Mouse (Mus musculus): Measurements from ENCODE around the gene Gm20075.
A peak's percentile ranks its signal among the peaks of the same experiment; 100 is the strongest.
"Not testable (repeated sequence)": the region's sequence is repeated elsewhere in the genome, so short reads cannot be mapped to it uniquely, and the experiment has no call there.

The Gm20075 gene

DNA sequence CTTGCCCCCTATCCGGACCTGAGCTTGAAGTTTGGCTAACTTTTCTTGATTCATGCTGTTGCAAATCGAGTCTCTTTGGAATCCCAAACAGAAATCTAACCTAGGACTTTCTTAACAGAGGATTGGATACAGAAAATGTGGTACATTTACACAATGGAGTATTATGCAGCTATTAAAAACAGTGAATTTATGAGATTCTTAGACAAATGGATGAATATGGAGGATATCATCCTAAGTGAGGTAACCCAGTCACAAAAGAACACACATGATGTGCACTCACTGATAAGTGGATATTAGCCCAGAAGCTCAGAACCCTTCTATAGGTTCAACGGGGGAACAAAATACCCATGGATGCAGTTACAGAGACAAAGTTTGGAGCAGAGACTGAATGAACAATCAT, at the start of gene Gm20075:
TSS of gene Gm20075 (minus strand) at position 101 of the 400 bp plus-strand sequence.
- not testable (repeated sequence) for DNase-seq (ENCODE audit: low spot score in 2 of 2)

DNA sequence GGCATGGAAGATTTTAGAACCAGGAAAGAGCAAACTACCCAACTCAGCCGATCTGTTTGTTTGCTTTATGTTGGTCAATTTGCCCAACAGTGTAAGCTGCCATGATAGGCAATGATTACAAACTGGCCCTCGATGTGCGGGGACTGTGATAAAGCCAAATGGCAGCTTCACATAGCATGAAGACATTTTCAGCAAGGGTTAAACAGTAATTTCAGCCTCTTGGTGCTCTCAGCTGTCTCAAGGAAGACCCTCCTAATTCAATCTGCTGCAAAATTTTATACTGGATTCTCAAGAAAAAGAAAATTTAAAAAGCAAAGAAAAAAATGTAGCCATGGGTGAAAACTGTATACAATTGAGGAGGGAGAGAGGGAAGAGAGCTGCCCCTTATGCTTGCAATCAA, 47.9 kb upstream of the Gm20075 start:
- DNase-seq (ENCODE audit: low spot score in 2 of 2) = no peak

DNA sequence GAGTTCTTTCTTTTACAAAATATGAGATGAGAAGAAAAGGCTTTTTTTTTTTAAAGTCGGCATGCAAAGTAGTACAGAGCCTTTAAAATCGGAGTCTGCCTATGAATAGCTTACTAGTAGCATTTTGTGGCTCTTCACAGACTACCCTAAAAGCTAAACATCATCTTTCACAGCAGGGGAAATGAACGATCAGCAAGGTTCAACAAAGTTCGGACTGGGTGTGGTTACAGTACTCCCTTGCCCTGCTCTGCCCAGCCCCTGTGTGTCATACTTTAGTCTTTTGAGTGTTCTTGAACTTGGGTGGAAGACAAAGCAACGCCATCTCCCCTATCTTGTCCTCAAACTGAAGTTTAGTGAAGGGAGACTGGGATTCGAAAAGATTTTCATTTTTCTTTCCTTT, 45.5 kb upstream of the Gm20075 start:
- no peak for DNase-seq (ENCODE audit: low spot score in 2 of 2)

DNA sequence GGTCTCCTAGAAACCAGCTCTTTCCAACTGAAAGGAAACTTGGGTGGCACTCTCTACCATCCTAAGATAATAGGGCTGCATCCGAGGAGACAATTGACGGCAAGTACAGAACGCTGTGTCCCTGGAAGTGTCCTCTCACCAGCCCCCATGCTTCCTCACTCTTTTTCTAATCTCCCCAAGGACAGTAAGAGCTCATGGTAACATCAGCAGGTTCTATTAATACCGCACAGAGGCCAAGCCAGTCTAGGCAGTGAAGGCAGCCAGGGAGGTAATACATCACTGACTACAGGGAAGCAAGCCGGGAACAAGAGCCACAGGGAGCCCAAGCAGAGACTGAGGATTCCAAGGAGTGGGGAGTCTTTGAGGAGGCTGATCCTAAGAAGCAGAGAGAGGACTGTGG, 43.8 kb upstream of the Gm20075 start:
- DNase-seq (ENCODE audit: low spot score in 2 of 2) = no peak

DNA sequence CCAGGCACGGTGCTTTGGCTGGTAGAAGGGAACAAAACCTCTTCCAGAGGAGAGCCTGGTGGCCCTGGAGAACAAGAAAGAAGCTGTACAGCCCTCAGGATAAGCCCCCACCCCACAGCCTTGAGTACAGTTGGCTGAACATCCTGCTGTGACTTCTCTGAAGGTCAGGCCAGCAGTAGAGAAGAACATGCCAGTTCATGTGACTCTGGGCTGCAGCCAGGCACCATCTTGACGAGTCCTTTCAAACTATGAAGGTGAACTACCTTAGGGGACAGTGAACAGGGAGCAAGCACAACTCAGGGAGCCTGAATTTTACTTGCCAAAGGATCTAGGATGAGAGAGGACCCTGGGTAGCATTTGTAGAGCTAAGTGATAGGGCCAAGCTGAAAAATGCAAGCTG, 31.5 kb upstream of the Gm20075 start:
- no peak for DNase-seq (ENCODE audit: low spot score in 2 of 2)

DNA sequence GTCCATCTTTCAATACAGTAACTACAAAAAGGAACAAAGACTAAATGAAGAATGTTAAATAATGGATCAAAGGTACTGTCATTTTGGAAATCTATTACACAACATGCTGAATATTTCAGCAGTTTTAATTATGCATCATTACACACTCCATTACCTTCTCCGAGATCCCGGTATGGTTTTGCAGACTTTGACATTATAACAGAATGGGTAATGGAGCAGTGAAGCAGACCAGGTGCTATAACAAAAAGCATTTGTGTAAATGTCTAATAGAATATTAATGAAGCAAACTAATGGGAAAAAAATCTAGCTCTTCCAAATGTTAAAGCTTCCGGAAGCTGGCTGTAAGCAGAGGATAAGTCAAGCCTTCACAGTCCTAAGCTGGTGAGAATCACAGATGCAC, 29.6 kb upstream of the Gm20075 start:
- DNase-seq (ENCODE audit: low spot score in 2 of 2) = no peak

DNA sequence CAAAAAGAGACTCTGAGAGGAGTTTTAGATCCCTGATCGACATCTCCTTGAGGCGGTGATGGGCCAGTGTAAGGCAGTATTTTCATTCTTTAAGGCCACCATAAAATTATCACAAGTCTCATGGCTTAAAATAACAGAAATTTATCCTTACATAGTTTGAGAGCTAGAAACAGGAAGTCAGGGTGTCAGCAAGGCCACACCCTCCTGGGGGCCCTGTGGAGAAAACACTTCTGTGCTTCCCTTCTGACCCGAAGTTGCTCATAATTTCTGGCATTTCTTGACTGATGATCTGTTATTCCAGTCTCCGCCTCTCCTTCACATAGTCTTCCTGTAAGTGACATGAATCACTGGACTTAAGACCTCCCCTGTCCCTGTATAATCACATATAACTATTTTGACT, 25.2 kb upstream of the Gm20075 start:
- no peak for DNase-seq (ENCODE audit: low spot score in 2 of 2)

DNA sequence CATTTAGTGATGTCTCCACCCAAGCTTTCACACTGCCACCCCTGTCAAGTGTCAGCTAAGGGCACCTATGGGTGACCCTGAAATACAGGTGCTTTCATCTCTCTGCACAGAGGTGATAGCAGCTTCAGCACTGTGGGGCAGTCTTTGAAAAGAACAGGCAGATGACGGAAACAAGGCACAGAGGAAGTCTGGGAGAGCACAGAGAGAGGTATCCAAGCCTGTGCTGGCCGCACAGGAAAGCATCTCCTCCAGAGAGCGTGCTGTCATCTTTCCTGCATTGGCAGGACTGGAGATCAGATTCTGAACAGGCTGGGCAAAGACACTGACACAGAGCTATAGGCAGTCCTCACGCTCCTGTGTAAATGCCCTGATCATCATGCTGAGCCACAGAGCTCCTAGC, 9.8 kb upstream of the Gm20075 start:
- DNase-seq (ENCODE audit: low spot score in 2 of 2) = no peak

DNA sequence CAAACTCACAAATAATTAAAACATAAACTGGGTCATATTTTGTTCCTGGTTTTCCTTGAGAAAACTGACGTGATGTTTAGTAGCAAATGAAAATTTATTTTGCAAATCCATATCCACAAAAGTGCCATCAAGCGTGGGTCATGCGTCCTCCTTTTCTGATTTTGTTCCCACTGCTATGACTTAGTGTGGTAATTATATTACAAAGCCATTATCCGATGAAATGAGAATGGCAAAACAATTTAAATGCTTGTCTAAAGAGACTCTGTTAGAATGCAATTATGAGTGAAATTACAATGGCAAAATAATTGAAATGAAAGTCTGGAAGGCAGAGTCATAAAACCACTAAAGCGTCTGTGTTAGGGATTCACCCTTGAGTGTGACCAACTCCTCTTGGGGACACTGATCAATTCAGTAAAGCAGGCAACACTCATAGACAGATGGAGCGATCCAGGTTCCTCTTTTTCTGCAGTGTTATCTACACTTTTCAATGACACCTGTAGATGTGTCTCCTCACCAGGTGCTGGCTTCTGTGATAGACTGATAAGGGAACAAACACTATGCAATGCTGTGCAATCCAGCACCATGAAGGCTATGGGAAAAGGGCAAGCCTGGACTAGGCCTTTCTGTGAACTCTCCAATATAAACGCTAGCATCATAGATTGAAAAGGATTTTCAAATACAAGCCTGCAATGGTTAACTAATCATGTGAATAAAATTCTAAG, 4.6 kb upstream of the Gm20075 start:
- no peak for DNase-seq (ENCODE audit: low spot score in 2 of 2)

DNA sequence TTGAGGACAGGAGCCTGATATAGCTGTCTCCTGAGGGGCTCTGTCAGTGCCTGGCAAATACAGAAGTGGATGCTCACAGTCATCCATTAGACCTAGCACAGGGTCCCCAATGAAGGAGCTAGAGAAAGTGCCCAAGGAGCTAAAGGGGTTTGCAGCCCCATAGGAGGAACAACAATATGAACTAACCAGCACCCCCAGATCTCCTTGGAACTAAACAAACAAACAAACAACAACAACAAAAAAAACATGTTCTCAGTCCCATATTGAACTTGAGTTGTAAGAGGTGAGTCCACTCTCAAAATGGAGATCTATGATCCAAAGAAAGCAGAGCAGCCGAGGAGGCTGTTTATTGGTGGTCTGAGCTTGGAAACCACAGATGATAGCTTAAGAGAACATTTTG, 578 bp upstream of the Gm20075 start, which contains the start of gene Gm17190:
TSS of gene Gm17190 (plus strand) at position 301 of the 400 bp plus-strand sequence.
- not testable (repeated sequence) for DNase-seq (ENCODE audit: low spot score in 2 of 2)

DNA sequence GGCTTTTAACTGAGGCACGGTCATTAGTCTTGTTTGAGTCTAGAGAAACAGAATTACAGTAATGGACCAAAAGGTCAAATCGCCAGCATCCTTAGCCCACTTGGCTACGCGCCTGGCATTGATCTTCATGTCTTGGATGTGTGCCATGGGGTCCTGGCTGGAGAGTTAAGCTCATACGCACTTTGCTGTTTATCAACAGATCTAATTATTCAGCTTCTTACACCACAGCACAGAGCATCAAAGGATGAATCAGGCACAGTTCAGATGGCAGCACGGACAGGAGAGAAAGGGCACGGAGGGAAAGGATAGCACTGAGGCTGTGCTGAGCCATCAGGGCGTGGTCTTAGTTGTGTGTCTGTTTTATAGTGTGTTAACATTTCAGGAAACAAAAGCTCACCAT, 7.6 kb downstream of the Gm20075 start:
- no peak for DNase-seq (ENCODE audit: low spot score in 2 of 2)

DNA sequence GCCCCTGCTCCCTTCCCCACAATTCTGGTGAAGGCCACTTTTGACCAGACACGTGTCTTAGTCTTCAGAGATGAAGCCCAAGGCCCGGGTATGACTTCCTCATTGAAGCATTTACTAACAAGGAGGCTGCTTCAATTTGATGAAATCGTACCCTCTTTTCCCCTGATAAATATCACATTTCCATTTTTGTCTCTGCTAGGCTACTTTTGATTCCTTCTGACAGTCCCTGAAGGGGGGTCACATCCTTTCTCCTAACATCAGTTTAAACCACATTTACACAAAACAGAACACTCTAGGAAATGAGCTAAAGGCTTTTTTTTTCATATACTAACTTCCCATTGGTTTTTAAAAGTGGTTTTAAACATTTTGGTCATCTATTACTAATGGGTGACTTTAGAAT, 28.4 kb downstream of the Gm20075 start:
- no peak for DNase-seq (ENCODE audit: low spot score in 2 of 2)

DNA sequence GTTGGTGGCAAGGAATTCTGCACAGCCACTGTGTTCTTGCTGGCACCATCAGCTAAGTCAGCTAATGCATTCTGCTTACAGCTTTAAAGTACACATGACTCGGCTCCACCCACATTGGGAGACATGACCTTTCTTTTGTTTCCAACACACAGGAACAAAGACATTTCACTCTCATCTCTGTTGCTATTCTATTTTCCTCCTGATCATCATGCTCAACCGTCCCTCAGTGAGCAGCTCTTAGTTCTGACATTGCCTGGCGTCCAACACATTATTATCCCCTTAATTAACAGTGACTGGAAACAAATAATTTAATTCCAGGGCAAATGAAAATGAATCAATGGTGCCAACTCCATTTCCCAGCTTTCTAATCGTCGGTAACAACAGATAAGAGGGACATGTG, 35.8 kb downstream of the Gm20075 start:
- DNase-seq (ENCODE audit: low spot score in 2 of 2) = no peak

DNA sequence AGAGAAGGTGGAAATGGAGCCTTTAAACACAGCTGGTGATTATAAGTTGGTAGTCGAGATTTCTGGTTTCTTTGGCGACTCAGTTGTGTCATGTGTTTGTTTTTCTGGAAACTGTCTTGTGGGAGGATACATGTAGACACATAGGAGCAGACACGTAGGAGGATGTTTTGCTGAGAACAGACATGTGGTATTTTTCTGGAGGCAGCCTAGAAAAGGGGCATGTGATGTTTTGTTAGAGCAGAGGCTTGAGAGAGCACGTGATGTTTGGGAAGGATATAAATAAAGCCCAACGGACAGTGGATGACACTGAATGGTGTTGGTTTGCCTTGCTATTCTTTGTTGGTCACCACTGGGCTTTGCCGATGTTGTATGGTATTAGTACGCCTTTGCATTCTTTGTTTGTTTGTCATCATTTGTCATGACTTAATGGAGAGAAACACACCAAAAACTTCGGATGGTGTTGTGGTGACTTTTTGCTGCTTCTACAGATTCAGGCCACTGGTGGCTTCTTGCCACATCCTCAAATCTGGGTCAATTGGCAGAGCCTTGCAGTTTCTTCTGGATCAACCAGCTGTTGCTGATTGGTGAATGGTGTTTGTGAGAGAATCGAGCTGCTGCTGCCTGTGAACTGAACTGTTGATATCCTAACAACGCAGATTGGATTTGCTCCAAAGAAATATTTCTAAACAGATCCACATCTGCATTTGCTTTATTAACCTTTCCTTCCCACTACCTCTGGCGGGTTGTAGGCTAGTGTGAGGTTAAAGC, 40.7 kb downstream of the Gm20075 start:
- no peak for DNase-seq (ENCODE audit: low spot score in 2 of 2)

DNA sequence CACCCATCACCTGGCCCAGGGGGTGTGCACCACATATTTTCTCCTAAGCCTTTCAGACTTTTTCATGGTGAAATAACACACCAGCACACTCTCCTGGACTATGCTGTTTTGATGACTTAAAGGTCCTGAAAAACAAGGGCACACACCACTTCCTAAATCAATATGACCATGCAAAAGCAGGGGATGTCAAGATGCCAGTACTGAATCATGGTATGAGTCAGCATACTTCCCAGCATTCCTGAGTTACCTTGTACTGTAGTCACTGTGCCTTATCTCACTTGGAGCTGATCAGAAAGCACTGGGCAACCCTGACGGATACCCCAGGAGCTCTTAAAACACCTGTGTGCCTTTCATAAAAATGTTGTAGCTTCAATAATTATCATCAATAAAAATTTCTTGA, 41.6 kb downstream of the Gm20075 start:
- no peak for DNase-seq (ENCODE audit: low spot score in 2 of 2)

DNA sequence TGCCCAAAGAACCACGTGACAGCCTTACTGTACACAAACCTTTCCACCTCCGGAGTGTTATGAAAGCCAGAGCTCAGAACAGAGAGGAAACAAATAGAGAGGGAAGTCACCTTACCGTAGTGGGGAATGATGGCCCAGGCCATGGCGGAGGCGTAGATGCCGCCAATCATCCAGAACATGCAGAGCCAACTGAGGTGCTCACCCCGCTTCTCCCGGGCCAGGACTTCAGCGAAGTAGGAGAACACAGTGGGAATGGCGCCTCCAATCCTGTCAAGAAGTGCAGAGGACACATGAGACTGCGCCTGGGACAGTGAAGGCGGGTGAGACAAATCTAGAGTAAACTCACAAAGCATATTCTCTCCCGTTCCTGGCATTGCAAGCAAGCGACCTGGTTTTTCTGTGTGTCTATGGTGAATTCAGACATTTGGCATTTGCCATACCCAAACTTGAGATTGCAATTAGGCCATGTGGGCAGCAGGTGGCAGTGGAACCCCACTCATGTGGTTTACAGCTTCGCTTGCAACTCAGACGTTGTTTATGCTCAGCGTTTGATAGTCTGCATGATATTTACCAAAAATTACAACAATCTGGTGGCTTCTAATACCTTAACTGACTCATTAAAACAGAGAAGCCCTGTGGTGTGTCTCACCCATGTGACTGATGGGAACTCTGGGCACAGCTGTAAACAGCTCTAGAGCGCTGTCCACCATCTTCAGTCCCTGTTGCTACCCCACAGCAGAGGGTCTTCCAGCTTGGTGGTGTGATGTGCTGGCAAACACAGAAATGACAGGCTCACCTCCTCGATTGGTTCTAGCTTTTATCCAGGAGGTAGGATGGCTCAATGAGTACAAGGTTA, 50.6 kb downstream of the Gm20075 start:
- peak in 1 of 2 experiments; percentile 74 for DNase-seq (ENCODE audit: low spot score in 2 of 2)

All from left cerebral cortex, adult 9 months (tissue).